Mouse (Mus musculus) midbrain, embryonic 10.5 days (tissue): ENCODE measurements around the gene Gm29554. TPM values are rescaled to one million over a fixed set of nuclear protein-coding genes. Genes with fewer than 3 reads are reported as not detected.
"Not testable (repeated sequence)": the region's sequence is repeated elsewhere in the genome, so short reads cannot be mapped to it uniquely, and the experiment has no call there.

Source experiments
- DNase-seq: peaks from one replicate; pipeline ENCODE4 v3.0.0-alpha.2; 2017; ENCODE audit warnings: low spot score
- H3K27ac ChIP-seq: fragments of 300-500 bp; sonication (generic); replicated peaks from 2 replicates; pipeline ENCODE4 v1.5.1; 2016; ENCODE audit warnings: mild to moderate bottlenecking
- H3K27me3 ChIP-seq: fragments of 300-500 bp; sonication (generic); 2 replicates; pipeline ENCODE4 v1.6.1; 2016; ENCODE audit warnings: low read depth, mild to moderate bottlenecking; ENCODE audit not compliant: poor library complexity, severe bottlenecking
- H3K36me3 ChIP-seq: fragments of 300-500 bp; sonication (generic); 2 replicates; pipeline ENCODE4 v1.6.1; 2016; ENCODE audit warnings: mild to moderate bottlenecking, moderate library complexity
- H3K4me1 ChIP-seq: fragments of 300-500 bp; sonication (generic); 2 replicates; pipeline ENCODE4 v1.6.1; 2016
- H3K4me3 ChIP-seq: fragments of 300-500 bp; sonication (generic); 2 replicates; pipeline ENCODE4 v1.5.1; 2016; ENCODE audit warnings: mild to moderate bottlenecking, moderate library complexity
- H3K9me3 ChIP-seq: fragments of 300-500 bp; sonication (generic); replicated peaks from 2 replicates; pipeline ENCODE4 v1.6.1; 2016; ENCODE audit warnings: mild to moderate bottlenecking
- WGBS: fragments of 180-500 bp; shearing (Covaris S2); methylation state at CpG from one replicate; pipeline ENCODE4 v1.1.7; 2016; 5-methylcytosine and 5-hydroxymethylcytosine counted together
- polyA plus RNA-seq: library from polyadenylated mRNA; unstranded; fragments of >200 nt; fragmentation: Nextera tagmentation; extraction: Ambion mirVana; gene quantifications from 2 replicates; pipeline ENCODE4 v1.2.1, GENCODE M21; 2016

The Gm29554 gene
- not detected in 2 replicates for polyA plus RNA-seq

GRCm38 (mm10) chrY:12273632-12274031 lies at the start of gene Gm29554:
Gene Gm29554, plus strand, starts transcription at chrY:12273932.
- DNase-seq, H3K27me3 ChIP-seq, H3K4me1 ChIP-seq, H3K9me3 ChIP-seq, H3K27ac ChIP-seq, H3K4me3 ChIP-seq, H3K36me3 ChIP-seq: not testable (repeated sequence)
- WGBS = no CpG with 5 or more reads among the region's 6 CpGs

Other genes starting within 250 kb of the Gm29554 start
- gene Gm20812, start 108.0 kb downstream of the Gm29554 start, polyA plus RNA-seq = not detected in 2 replicates